Mouse (Mus musculus) gastrocnemius, adult 2 months (tissue): ENCODE measurements around the gene Adam15. TPM values are rescaled to one million over a fixed set of nuclear protein-coding genes. Genes with fewer than 3 reads are reported as not detected.

Experiments
- DNase-seq: peaks from one replicate; pipeline ENCODE4 v3.0.0; 2022
- H3K27ac ChIP-seq: fragments of 200-600 bp; 2 replicates; pipeline ENCODE4 v1.8.1; 2022; ENCODE audit warnings: mild to moderate bottlenecking
- H3K4me3 ChIP-seq: fragments of 200-600 bp; 2 replicates; pipeline ENCODE4 v1.8.1; 2022; ENCODE audit warnings: mild to moderate bottlenecking, moderate library complexity
- CTCF ChIP-seq: fragments of 200-600 bp; IDR thresholded peaks from 2 replicates; pipeline ENCODE4 v1.8.1; 2022; ENCODE audit warnings: antibody characterized with exemption, mild to moderate bottlenecking, moderate library complexity
- intact Hi-C: fragments of 180-260 bp; cut with DNase I; formaldehyde crosslinking; loops from one replicate; pipeline ENCODE4 v1.15.1; 2025
- long read RNA-seq, 2 experiments: library from polyadenylated mRNA; stranded (forward); transcript quantifications; one replicate each; pipeline ENCODE4 v2.0.0; 2021
- total RNA-seq, 2 experiments: library from RNA; stranded (reverse); gene quantifications; 2 replicates each; pipeline ENCODE4 v1.2.3; 2021

Adam15 gene
- total RNA-seq, result 10 to 100 TPM; 21.7 to 30.5 TPM
- long read RNA-seq, experiment 1, transcript Adam15-202 (21 exons, 2,799 nt), result major isoform, 11 of 36 reads
- long read RNA-seq, experiment 1, partial matches to known transcripts, result 4 of 36 reads
- long read RNA-seq, experiment 1, other reads (novel, unspliced or antisense), result 20 of 36 reads
- long read RNA-seq, experiment 2, transcript Adam15-202 (21 exons, 2,799 nt), result major isoform, 8 of 31 reads
- long read RNA-seq, experiment 2, partial matches to known transcripts, result 4 of 31 reads
- long read RNA-seq, experiment 2, other reads (novel, unspliced or antisense), result 18 of 31 reads

DNA sequence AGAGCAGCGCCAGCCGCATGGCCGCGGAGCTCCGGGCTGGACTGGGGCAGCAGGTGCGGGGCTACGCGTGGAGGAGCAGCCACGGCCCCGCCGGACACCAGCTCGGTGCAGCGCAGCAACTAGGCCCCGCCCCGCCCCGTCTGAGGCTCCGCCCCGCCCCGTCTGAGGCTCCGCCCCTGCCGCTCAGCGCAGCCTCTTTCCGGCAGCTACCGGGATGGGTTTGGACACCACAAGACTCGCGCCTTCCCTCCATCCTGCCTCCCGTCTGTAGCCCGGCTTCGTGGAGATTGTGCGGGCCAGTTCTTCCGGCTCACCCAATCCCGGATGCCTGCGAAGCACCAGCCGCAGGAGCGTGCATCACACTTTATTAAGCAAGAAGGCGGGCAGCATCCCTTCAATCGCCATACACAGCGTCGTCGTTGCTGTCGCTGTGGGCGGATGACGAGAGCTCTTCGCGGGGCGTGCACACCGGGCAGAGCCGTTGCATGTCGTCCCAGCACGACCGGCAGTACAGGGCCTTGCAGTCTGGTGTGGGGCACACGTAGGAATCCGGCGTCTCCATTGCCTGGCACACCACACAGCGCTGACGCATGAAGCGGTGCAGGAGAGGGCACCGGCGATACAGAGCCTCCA, at the start of gene Adam15:
TSS of gene Adam15 (minus strand) at position 128 of the 633 bp plus-strand sequence.
- intact Hi-C loops, result loop anchor here (10.0 kb wide), 1 partner anchor 335 kb away; no protein-coding TSS in a partner anchor
- Histone ChIP-seq H3K4me3 (peak within 1 kb of the TSS; percentile 94), H3K27ac (peak within 1 kb of the TSS; percentile 90)
- DNase-seq, result peak; percentile 92
- no peak for TF ChIP-seq CTCF

DNA sequence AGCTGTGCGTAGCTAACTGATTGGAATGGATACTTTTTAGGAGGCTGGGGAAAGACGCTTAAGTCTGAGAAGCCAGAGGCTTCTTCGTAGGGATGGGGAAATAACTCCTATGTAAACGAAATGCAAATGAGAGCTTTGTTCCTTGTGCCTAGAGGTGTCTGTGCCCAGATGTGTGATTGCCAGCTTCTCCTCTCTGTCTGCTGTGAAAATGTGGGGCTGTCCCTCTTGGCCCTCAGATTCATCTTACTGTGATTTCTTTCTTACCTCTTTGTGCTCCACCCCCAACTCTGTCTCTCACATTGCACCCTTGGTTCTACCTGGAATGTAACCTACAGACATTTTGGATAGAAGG, 46.8 kb upstream of the Adam15 start:
- peak overlapping the region; percentile 95 for H3K27ac ChIP-seq
- no peak for DNase-seq
- peak overlapping the region; percentile 82 for H3K4me3 ChIP-seq
- intact Hi-C loops, result loop anchor here (2.0 to 5.0 kb wide), 2 partner anchors 14 to 91 kb away; partner anchors contain the start of gene Flad1
- TF ChIP-seq CTCF, result no peak

DNA sequence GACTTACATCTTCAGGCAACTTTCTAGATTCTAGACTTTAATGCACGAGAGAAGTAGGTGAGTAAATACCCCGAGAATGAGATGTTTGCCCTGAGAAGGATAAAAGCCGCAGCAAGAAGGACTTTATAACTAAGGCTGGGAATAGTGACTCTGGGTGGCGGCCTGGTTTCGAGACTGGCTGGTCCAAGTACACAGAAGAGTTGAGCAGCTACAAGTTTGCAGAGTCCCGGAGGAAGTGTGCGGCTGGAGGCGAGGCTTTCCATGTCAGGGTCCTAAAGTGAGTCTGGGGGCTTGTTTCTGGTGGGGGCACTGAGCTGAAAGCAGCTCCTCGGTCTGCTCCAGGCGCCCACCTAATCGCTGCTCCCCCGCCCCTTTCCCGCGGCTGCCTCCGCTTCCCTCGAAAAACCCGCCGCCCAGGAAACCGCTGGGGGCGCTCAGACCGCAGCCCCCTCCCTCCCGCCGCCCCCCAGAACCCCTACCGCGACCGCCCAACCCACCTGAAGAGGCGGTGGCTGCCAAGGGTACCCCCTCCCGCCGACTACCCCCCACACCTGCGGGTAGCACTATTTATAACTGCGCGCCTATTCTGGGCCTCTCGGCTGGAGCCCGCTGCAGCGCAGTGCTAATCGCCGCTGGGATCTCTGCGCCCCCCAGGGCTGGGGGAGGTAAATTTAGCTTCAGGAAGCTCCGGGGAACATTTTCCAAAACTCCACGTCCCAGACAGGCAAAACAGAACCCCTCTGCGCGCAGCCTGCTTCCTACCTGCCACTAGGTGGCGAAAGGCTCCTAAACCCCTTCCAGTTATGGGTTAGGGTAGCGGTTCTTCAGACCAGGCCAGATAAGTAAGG, 46.2 kb upstream of the Adam15 start:
- TF ChIP-seq CTCF, result peak; percentile 91
- Histone ChIP-seq H3K4me3 (peak overlapping the region; percentile 82), H3K27ac (peak overlapping the region; percentile 95)
- DNase-seq, result peak; percentile 79
- intact Hi-C loops, result loop anchor here (2.0 to 5.0 kb wide), 3 partner anchors 15 to 91 kb away; partner anchors contain the start of genes Flad1 and Pygo2

GRCm38 (mm10) chr3:89395419-89395805, 45.6 kb upstream of the Adam15 start:
- TF ChIP-seq CTCF, result no peak
- peak; percentile 53 for DNase-seq
- peak overlapping the region; percentile 95 for H3K27ac ChIP-seq
- H3K4me3 ChIP-seq, result peak overlapping the region; percentile 82
- intact Hi-C loops, result loop anchor here (2.0 to 5.0 kb wide), 2 partner anchors 35 to 92 kb away; partner anchors contain the start of gene Pygo2

DNA sequence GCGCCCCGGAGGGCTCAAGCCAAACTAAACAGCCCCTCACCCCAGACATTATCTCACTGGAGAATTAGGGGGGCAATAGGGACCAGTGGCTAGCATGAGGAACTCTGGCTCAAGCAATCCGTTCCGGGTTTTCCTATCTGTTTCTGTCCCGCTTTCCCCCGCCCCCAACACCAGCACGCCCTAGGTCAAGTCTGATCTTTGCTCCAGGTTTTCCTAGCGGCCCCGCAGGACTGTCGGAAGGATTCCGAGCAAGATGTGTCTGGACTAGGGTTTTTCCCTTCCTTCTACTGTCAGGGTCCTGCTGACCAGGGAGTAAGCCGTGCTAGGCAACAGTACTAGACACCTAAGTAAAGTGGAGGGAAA, 45.1 kb upstream of the Adam15 start:
- DNase-seq, result peak; percentile 91
- peak overlapping the region; percentile 82 for H3K4me3 ChIP-seq
- peak overlapping the region; percentile 95 for H3K27ac ChIP-seq
- no peak for TF ChIP-seq CTCF
- intact Hi-C loops, result loop anchor here (2.0 to 5.0 kb wide), 2 partner anchors 36 to 92 kb away; partner anchors contain the start of gene Pygo2

- intact Hi-C loops, result loop anchor here (2.0 kb wide), 1 partner anchor 37 kb away; the partner anchor contains the start of gene Pygo2
- Histone ChIP-seq H3K4me3 (peak within 1 kb of the TSS; percentile 82), H3K27ac (peak within 1 kb of the TSS; percentile 95)
- TF ChIP-seq CTCF, result peak; percentile 47
- peak; percentile 93 for DNase-seq
Observed at GRCm38 (mm10) chr3:89394006-89394893, 44.5 kb upstream of the Adam15 start, which contains the start of gene Zbtb7b. Zbtb7b (minus strand) TSS chr3:89394776.

DNA sequence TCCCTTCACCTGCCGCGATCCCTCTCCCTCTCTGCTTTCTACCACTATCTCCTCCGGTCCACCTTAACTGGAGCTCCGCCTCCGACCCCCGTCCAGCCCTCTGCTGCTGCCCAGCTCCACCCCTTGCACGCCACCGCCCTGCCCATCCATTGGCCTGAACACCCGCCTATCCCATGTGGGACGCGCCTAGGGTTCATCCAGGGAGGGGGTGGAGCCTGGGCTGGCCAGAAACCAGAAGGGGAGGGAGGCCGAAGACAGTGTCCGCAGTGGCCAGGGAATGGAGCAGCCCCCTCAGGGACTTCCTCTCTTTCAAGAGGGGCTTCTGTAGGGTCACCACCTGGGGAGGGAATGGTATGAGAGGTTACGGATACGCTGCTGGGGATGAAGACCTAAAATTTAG, 43.8 kb upstream of the Adam15 start:
- Histone ChIP-seq H3K4me3 (peak overlapping the region; percentile 82), H3K27ac (peak overlapping the region; percentile 95)
- intact Hi-C loops, result loop anchor here (2.0 kb wide), 1 partner anchor 37 kb away; the partner anchor contains the start of gene Pygo2
- peak; percentile 100 for DNase-seq
- no peak for TF ChIP-seq CTCF

GRCm38 (mm10) chr3:89392871-89393311, 43.1 kb upstream of the Adam15 start:
- TF ChIP-seq CTCF, result no peak
- peak overlapping the region; percentile 82 for H3K4me3 ChIP-seq
- intact Hi-C loops, result no loop called here
- peak; percentile 73 for DNase-seq
- peak overlapping the region; percentile 95 for H3K27ac ChIP-seq

DNA sequence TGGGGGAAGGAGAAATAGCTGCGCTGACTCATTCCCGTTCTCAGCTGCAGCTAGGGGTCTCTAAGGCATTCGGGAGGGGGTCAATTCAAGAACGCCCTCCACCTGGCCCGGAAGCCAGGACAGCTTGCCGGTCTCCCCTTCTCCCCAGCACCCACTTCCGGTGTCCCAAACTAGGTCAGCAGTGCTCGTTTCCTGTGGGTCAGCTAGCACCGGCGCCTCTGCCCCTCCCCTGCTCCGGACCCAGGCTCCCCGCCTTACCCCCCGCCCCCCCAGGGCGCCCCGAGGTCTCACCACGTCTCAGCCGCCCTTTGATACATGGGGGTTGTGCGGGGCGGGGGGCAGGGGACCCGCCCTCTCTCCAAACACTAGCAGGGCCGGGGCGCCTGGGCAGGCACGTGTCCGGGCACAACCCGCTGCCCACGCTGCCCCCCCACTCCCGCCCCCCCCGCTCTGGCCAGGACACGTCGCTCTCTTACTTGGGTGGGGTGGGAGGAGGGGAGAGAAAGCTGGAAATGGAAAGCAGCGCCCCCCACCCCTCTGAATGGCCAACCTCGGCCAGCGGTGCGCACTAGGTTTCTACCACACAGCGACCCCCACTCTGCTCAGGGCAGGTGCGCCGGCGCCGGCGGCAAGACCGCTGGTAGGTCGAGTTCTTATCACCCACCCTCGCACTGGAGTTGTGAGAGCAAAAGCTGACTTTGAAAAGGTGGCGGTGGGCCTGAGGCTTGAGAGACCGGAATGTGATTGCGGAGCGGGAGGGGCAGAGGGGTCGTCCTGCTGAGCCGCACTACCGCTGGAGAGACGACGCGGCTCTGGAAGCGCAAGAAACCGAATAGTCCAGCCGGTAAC, 42.1 kb upstream of the Adam15 start:
- TF ChIP-seq CTCF, result 0 out of 2 replicates have a peak, but pooled peaks have one; percentile 1
- peak overlapping the region; percentile 95 for H3K27ac ChIP-seq
- H3K4me3 ChIP-seq, result peak overlapping the region; percentile 82
- peak; percentile 89 for DNase-seq
- intact Hi-C loops, result no loop called here
